Mouse (Mus musculus): Measurements from ENCODE around the gene Sfmbt1. TPM values are rescaled to one million over a fixed set of nuclear protein-coding genes. Genes with fewer than 3 reads are reported as not detected.

Sfmbt1 gene
- polyA plus RNA-seq, 1 experiment from 2014 or later, result 24.6 TPM

DNA sequence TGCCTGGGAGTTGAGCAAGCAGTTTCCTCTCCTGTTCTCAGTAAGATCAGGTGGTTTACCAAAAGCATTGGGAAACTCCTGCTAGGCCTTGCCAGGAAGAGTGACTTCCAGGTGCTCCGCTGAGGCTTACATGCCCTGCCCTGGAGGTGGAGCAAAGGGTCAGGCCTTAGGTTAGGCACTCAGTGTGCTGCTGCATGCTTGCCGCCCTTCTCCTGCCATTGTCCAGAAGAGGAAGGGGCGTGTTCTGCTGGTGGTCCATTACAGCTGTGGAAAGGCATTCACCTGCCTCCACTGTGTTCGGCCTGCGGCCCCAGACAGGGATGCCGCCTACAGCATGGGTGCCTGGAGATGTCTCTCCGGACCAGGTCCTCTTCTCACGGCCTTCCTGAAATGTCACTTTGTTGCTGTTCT lies 154.7 kb downstream of the Sfmbt1 start:
- Histone ChIP-seq H3K4me2 (no peak overlapping the region), H3K9me3 (no peaks in the 10 kb centered on the region), H3K4me3 (replicated peaks) (no peak overlapping the region), H3K9ac (no peak overlapping the region), H3K27me3 (no peaks in the 10 kb centered on the region), H3K27ac (no peak overlapping the region), H3K36me3 (replicated peaks) (peaks cover 34% of the 10 kb centered on the region), H3K4me1 (no peaks in the 10 kb centered on the region; the same call in 1 of the 2 replicates)
- WGBS, result 86% methylated on average over 8 of the region's 8 CpGs
- ATAC-seq (ENCODE audit: low FRiP score), result no peak

DNA sequence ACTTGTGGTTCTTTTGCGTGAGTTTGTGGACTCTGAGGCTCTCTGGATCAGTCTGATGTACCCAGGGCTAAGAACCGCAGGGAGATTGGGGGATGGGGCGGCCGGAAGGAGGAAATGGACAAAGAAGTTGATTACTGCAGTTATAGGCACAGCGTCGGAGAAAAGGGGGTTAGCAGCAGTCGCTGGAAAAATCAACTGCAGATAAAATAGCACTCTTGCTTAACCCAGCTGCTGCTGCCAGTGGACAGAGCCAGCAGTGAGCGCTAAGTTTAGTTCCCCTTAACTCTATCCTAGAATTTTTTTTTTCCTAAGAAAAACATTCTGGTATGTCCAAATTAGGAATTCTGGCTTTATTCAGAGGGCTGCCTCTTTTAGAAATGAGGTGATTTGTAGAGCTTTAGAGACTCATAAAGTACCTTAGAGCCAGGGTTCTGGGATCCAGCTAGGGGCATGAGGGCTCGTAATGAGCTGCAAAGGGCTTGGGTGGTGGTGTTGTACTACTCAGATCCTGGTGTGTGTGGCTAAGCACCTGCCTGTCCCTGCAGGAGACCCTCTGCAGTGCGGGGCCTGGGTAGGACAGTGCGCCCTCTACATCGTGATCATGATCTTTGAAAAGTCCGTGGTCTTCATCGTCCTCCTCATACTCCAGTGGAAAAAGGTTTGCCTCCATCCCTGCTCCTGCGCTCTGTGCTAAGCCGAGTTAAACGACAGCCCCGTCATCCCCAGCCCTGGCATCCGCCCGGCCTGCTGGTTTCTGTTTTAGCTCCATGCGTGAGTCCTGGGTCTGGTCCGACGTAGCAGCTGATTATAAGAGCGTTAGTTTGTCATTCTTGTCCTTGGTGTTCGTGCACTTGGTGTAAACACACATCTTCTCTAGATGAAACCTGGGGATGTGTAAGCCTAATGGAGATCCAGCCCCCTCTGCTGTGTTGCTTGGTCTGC lies 155.8 kb downstream of the Sfmbt1 start:
- WGBS, result 89% methylated on average over 25 of the region's 25 CpGs
- Histone ChIP-seq H3K4me1 (no peaks in the 10 kb centered on the region; the same call in 1 of the 2 replicates), H3K4me3 (replicated peaks) (no peak overlapping the region), H3K27me3 (no peaks in the 10 kb centered on the region), H3K4me2 (no peak overlapping the region), H3K27ac (no peak overlapping the region), H3K9me3 (no peaks in the 10 kb centered on the region), H3K9ac (no peak overlapping the region), H3K36me3 (replicated peaks) (peaks cover 26% of the 10 kb centered on the region)
- ATAC-seq (ENCODE audit: low FRiP score), result no peak

Other genes starting within 250 kb of the Sfmbt1 start
- 31.5 and 31.7 TPM in 2 replicates for gene Dcp1a, start 235.3 kb upstream of the Sfmbt1 start, polyA plus RNA-seq (2016; fragmentation: Nextera tagmentation; extraction: Ambion mirVana)
- gene Cacna1d, start 223.4 kb upstream of the Sfmbt1 start, polyA plus RNA-seq (2016; fragmentation: Nextera tagmentation; extraction: Ambion mirVana), result 1.9 and 2.7 TPM in 2 replicates
- gene Tkt, start 166.5 kb upstream of the Sfmbt1 start, polyA plus RNA-seq (2016; fragmentation: Nextera tagmentation; extraction: Ambion mirVana), result 273 and 274 TPM in 2 replicates
- gene Prkcd, start 88.6 kb upstream of the Sfmbt1 start, polyA plus RNA-seq (2016; fragmentation: Nextera tagmentation; extraction: Ambion mirVana), result 25.8 and 29.0 TPM in 2 replicates
- gene Rft1, start 60.5 kb upstream of the Sfmbt1 start, polyA plus RNA-seq (2016; fragmentation: Nextera tagmentation; extraction: Ambion mirVana), result 10.9 TPM in 2 replicates
- 22.6 and 25.1 TPM in 2 replicates for gene Tmem110, start 110.7 kb downstream of the Sfmbt1 start, polyA plus RNA-seq (2016; fragmentation: Nextera tagmentation; extraction: Ambion mirVana)
- 0.15 and 0.47 TPM in 2 replicates for gene Mustn1, start 164.4 kb downstream of the Sfmbt1 start, polyA plus RNA-seq (2016; fragmentation: Nextera tagmentation; extraction: Ambion mirVana)
- not detected in 2 replicates for gene Itih4, start 171.6 kb downstream of the Sfmbt1 start, polyA plus RNA-seq (2016; fragmentation: Nextera tagmentation; extraction: Ambion mirVana)
- 0.08 and 0.17 TPM in 2 replicates for gene Itih3, start 208.9 kb downstream of the Sfmbt1 start, polyA plus RNA-seq (2016; fragmentation: Nextera tagmentation; extraction: Ambion mirVana)
- gene Itih1, start 228.4 kb downstream of the Sfmbt1 start, polyA plus RNA-seq (2016; fragmentation: Nextera tagmentation; extraction: Ambion mirVana), result not detected in 2 replicates
- 22.9 and 23.2 TPM in 2 replicates for gene Nek4, start 236.5 kb downstream of the Sfmbt1 start, polyA plus RNA-seq (2016; fragmentation: Nextera tagmentation; extraction: Ambion mirVana)